Mouse (Mus musculus) B cell, adult 62 days (primary cell): ENCODE data around the gene Nfe2l1. TPM values are rescaled to one million over a fixed set of nuclear protein-coding genes. Genes with fewer than 3 reads are reported as not detected.

Experiments used
- total RNA-seq: library from RNA; stranded (reverse); gene quantifications from 4 replicates; pipeline ENCODE4 v1.2.4, GENCODE M21; 2023

Nfe2l1 gene
- total RNA-seq = 65.0 to 89.1 TPM (median 82.8 TPM) in 4 replicates

GRCm38 (mm10) chr11:96829813-96830538 is at the start of gene Nfe2l1:
Gene Nfe2l1 (minus strand): TSS chr11:96829968.

DNA sequence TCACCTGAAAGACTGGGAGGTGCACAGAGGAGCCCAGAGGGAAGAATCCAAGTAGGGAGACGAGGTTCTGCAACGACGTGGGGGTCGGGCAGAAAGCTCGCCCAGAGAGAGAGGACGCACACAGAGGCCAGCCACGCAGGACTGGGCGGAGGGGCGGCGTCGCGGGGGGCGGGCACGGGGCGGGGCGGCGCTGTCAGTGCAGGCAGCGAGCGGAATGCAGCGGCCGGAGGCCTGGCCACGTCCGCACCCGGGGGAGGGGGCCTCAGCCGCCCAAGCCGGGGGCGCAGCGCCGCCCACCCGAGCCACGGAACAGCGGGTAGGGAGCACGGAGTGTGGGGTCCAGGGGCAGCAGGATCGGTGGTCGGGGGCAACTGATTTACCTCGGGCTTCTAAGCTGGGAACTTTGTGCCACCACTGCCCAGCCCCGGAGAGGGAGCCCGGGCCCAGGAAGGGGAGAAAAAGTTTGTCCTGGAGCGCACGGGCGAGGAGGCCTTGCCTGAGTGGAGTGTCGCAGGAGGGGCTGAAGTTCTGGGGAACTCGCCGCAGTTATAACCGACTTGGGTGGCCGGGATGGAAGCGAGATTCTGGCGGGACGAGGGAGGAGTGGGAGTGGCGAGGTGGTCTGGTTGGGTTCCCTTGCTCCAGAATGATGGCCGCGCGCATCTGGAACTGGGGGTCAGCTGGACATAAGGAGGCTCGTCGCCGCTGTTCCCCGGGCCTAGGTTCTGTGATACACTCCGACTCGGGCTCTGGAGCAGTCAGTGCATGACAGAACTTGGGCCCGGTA is 20.1 kb upstream of the Nfe2l1 start, which contains the start of gene Copz2:
TSS of gene Copz2 (plus strand) at position 190 of the 787 bp plus-strand sequence.

DNA sequence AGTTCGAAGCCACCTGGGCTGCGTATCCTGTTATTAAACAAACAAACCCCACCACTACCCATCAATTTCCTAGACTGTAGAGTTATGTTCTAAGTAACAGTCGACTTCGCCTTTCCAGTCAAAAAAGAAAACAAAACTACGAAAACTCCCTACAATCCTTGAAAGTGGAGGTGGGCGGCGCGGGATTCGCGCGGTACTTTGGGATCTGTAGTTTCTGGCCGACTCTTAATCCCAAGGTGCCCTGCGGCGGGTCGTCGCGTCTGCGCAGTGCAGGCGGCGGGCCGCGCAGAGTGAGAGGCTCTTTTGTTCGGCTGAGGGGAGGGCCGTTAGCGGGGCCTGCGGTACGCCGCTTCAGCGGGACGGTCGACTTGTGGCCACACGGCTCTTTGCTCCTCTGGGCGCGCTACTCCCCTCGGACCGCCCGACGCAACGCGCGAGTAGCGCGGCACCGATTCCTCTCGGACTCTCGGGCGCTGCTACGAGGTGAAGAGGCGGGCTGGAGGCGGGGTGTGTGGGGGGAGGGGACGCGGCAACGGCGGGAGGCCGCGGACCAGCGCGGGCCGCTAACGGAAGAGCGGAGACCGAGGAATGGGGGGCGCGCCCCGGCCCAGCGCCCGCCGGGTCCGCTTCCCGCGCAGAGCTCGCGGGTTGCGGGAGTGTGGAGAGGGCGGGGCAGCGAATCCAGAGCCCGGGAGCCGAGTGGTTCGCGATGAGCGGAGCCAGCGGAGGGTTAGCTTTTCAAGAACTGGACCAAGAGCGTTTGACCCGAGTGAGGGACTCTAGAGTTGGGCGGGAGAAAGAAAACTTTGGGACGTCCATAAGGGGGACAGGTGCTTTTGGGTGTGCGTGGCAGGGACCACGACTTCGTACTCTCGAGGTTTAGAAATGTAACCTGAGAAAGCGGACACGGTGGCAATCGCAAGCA is 40.6 kb downstream of the Nfe2l1 start, which contains the start of gene Cbx1:
TSS of gene Cbx1 (plus strand) at position 257 of the 925 bp plus-strand sequence.

DNA sequence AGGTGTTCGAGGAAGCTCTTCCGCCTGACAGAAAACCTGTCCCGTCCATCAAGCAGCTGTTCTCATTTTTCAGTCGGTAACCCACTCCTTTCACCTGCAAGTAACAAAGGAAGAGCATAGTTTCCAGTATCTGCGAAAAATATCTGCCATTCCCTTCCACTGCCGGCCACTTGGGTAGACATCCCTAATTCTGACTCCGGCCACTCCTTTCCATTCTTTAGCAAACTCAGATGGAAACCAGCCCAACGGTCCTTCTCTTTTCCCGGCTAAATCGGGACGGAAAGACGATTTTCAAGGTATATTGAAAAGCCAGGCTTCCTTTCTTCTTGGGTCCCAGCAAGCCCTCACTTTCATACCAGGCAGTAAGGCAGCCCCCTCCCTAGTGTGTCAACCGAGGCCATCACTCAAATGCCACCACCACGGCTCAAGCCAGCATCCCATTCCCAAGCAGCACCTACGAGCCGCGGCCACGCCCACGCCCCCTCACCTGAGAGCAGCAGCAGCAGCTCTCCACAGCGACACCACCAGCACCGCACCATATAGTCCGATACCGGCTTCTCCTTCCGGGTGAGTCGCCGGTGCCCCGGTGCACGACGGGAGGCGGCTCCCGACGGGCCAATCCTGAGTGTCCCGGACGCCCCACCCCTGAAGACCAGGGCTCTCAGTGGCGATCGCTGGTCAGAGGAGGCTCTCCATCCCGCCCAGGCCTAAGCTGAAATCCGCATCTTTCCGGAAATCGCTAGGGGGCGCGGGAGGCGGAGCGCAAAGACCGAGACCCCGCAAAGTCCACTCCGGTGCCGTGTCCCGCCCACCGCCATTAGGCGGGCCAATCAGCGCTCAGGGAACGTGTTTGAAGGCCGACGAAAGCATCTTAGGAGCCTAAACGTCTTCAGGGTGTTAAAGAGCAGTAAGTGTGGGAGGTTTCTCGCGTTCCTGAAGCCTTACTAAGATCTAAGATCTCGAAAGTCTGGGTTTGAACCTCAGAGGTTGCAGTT is 52.5 kb downstream of the Nfe2l1 start, which contains the start of gene Snx11:
TSS of gene Snx11 (minus strand) at position 592 of the 995 bp plus-strand sequence.

Other genes starting within 250 kb of the Nfe2l1 start
- gene Snx11, start 52.4 kb downstream of the Nfe2l1 start, total RNA-seq = 55.0 to 62.3 TPM (median 59.7 TPM) in 4 replicates
- 53.6 to 64.3 TPM (median 60.8 TPM) in 4 replicates for gene Cbx1, start 40.8 kb downstream of the Nfe2l1 start, total RNA-seq
- gene Copz2, start 19.9 kb upstream of the Nfe2l1 start, total RNA-seq = not detected in 4 replicates
- gene Cdk5rap3, start 86.5 kb upstream of the Nfe2l1 start, total RNA-seq = 42.7 to 58.5 TPM (median 49.9 TPM) in 4 replicates
- gene Prr15l, start 98.1 kb upstream of the Nfe2l1 start, total RNA-seq = not detected in 4 replicates
- gene Pnpo, start 114.0 kb upstream of the Nfe2l1 start, total RNA-seq = 23.0 to 26.0 TPM (median 26.0 TPM) in 4 replicates
- 53.9 to 62.0 TPM (median 54.7 TPM) in 4 replicates for gene Sp2, start 153.0 kb upstream of the Nfe2l1 start, total RNA-seq
- 0.19 TPM in 1 of 4 replicates, not detected in the others for gene Sp6, start 183.4 kb upstream of the Nfe2l1 start, total RNA-seq
- gene Scrn2, start 200.0 kb upstream of the Nfe2l1 start, total RNA-seq = 7.4 to 9.4 TPM (median 8.3 TPM) in 4 replicates
- not detected in 4 replicates for gene Lrrc46, start 211.4 kb upstream of the Nfe2l1 start, total RNA-seq
- gene Mrpl10, start 211.6 kb upstream of the Nfe2l1 start, total RNA-seq = 38.6 to 47.2 TPM (median 42.0 TPM) in 4 replicates
- gene Osbpl7, start 220.7 kb upstream of the Nfe2l1 start, total RNA-seq = 35.6 to 40.5 TPM (median 37.0 TPM) in 4 replicates